Mouse (Mus musculus) MEL (cell line): ENCODE measurements around the gene Gm5901.

ENCODE experiments used
- E2F4 ChIP-seq: IDR thresholded peaks from 2 replicates; pipeline ENCODE4 v1.6.1; 2011; ENCODE audit warnings: low read depth, low read length, improper control_type of control experiment, borderline replicate concordance
- HCFC1 ChIP-seq: IDR thresholded peaks from 2 replicates; pipeline ENCODE4 v1.6.1; 2012; ENCODE audit warnings: low read depth, mild to moderate bottlenecking, inconsistent platforms, low read length, improper control_type of control experiment, moderate library complexity
- KAT2A ChIP-seq: conservative IDR thresholded peaks from 2 replicates; pipeline ENCODE4 v1.6.1; 2012; ENCODE audit warnings: low read depth, low read length, improper control_type of control experiment, inconsistent platforms
- POLR2A ChIP-seq, 2 experiments: IDR thresholded peaks; 2 replicates each; pipeline ENCODE4 v1.6.1; 2011 to 2012; ENCODE audit warnings: low read length in 2 of 2, mild to moderate bottlenecking in 2 of 2, control low read depth in 1 of 2, improper control_type of control experiment in 1 of 2, low read depth in 1 of 2, moderate library complexity in 1 of 2; ENCODE audit not compliant: control insufficient read depth in 1 of 2, insufficient read depth in 1 of 2, poor library complexity in 1 of 2
- TAL1 ChIP-seq: IDR thresholded peaks from 2 replicates; pipeline ENCODE4 v1.6.1; 2012; ENCODE audit warnings: mild to moderate bottlenecking, inconsistent platforms, low read length, moderate library complexity, mixed read lengths
- ZC3H11A ChIP-seq: IDR thresholded peaks from 2 replicates; pipeline ENCODE4 v1.6.1; 2012; ENCODE audit warnings: low read depth, mild to moderate bottlenecking, inconsistent platforms, low read length, improper control_type of control experiment
- ZNF384 ChIP-seq: IDR thresholded peaks from 2 replicates; pipeline ENCODE4 v1.6.1; 2012; ENCODE audit warnings: low read depth, mild to moderate bottlenecking, inconsistent platforms, low read length, improper control_type of control experiment

GRCm38 (mm10) chr7:105368521-105368920, 6.3 kb upstream of the Gm5901 start:
- TF ChIP-seq HCFC1 (no peak), POLR2A (IDR thresholded peaks at IDR 0.05; ENCODE audit: control insufficient read depth in 1 of 2, insufficient read depth in 1 of 2, low read depth in 1 of 2, low read length in 2 of 2, poor library complexity in 1 of 2) (no peak), ZNF384 (no peak), KAT2A (no peak), E2F4 (no peak), TAL1 (no peak), ZC3H11A (no peak)
